Mouse (Mus musculus) testis, postnatal 10 days (tissue): ENCODE measurements around the gene Stap2.

Source experiments
- DNase-seq: peaks from one replicate; pipeline ENCODE4 v3.0.0; 2021; ENCODE audit warnings: low spot score

Stap2 gene

GRCm38 (mm10) chr17:55959946-55960740 is 45.2 kb downstream of the Stap2 start:
- DNase-seq: peak; percentile 42

- DNase-seq: peak; percentile 91
Measured at GRCm38 (mm10) chr17:55958918-55959728, 46.3 kb downstream of the Stap2 start, which contains the start of gene Yju2. Gene Yju2, plus strand, starts transcription at chr17:55959099.

GRCm38 (mm10) chr17:55958584-55958886 is 46.8 kb downstream of the Stap2 start:
- DNase-seq: peak; percentile 43

GRCm38 (mm10) chr17:55957726-55958583 is 47.4 kb downstream of the Stap2 start:
- peak; percentile 44 for DNase-seq

GRCm38 (mm10) chr17:55957168-55957567 is 48.2 kb downstream of the Stap2 start:
- peak; percentile 90 for DNase-seq

- DNase-seq: no peak
Measured at GRCm38 (mm10) chr17:55956591-55956990, 48.8 kb downstream of the Stap2 start.

- DNase-seq: peak; percentile 85
Measured at GRCm38 (mm10) chr17:55956129-55956528, 49.3 kb downstream of the Stap2 start.

GRCm38 (mm10) chr17:55954229-55954628 is 51.2 kb downstream of the Stap2 start:
- DNase-seq: peak; percentile 40

GRCm38 (mm10) chr17:55953751-55954150 is 51.6 kb downstream of the Stap2 start:
- no peak for DNase-seq

GRCm38 (mm10) chr17:55952447-55953027 is 52.8 kb downstream of the Stap2 start, which contains the start of gene Ebi3:
Gene Ebi3, plus strand, starts transcription at chr17:55952640.
- no peak for DNase-seq

- DNase-seq: no peak
Measured at GRCm38 (mm10) chr17:55952041-55952440, 53.3 kb downstream of the Stap2 start.

GRCm38 (mm10) chr17:55950601-55951000 is 54.8 kb downstream of the Stap2 start:
- DNase-seq: no peak

GRCm38 (mm10) chr17:55949400-55949799 is 56.0 kb downstream of the Stap2 start, which contains the start of gene Zfp119b:
Gene Zfp119b, minus strand, starts transcription at chr17:55949500.
- DNase-seq: no peak

GRCm38 (mm10) chr17:55948647-55949046 is 56.7 kb downstream of the Stap2 start:
- DNase-seq: no peak
